Mouse (Mus musculus) MEL (cell line): ENCODE measurements around the gene Eif4e1b. TPM values are rescaled to one million over a fixed set of nuclear protein-coding genes. Genes with fewer than 3 reads are reported as not detected.

Experiments used
- DNase-seq: peaks from one replicate; pipeline ENCODE4 v3.0.0; 2011; ENCODE audit warnings: low read depth, low spot score
- H3K27ac ChIP-seq: 2 replicates; pipeline ENCODE4 v1.5.1; 2012; ENCODE audit warnings: low read depth, mild to moderate bottlenecking, control low read depth, low read length, moderate library complexity; ENCODE audit not compliant: control insufficient read depth
- H3K27me3 ChIP-seq, 2 experiments: fragments of 150-350 bp in 1 of 2; sonication (generic) in 1 of 2; 2 replicates each; pipeline ENCODE4 v1.6.1; 2012; ENCODE audit warnings: low read length in 2 of 2, mild to moderate bottlenecking in 2 of 2, improper control_type of control experiment in 1 of 2, moderate library complexity in 1 of 2; ENCODE audit not compliant: insufficient read depth in 2 of 2, control insufficient read depth in 1 of 2
- H3K36me3 ChIP-seq, 2 experiments: 2 replicates each; pipeline ENCODE4 v1.6.1; 2012 to 2014; ENCODE audit warnings: low read length in 2 of 2, improper control_type of control experiment in 1 of 2, inconsistent platforms in 1 of 2, mild to moderate bottlenecking in 1 of 2; ENCODE audit not compliant: insufficient read depth in 2 of 2, control insufficient read depth in 1 of 2
- H3K4me1 ChIP-seq, 2 experiments: fragments of 150-350 bp in 1 of 2; sonication (generic) in 1 of 2; 2 replicates each; pipeline ENCODE4 v1.6.1; 2012; ENCODE audit warnings: low read length in 2 of 2, improper control_type of control experiment in 1 of 2, mild to moderate bottlenecking in 1 of 2; ENCODE audit not compliant: insufficient read depth in 2 of 2, control insufficient read depth in 1 of 2
- H3K4me3 ChIP-seq, 2 experiments: fragments of 150-350 bp in 1 of 2; sonication (generic) in 1 of 2; 2 replicates each; pipeline ENCODE4 v1.5.1; 2012; ENCODE audit warnings: low read depth in 2 of 2, low read length in 2 of 2, mild to moderate bottlenecking in 2 of 2, moderate library complexity in 2 of 2, control low read depth in 1 of 2, improper control_type of control experiment in 1 of 2; ENCODE audit not compliant: control insufficient read depth in 1 of 2, insufficient read depth in 1 of 2
- H3K79me2 ChIP-seq: 2 replicates; pipeline ENCODE4 v1.6.1; 2012; ENCODE audit warnings: mild to moderate bottlenecking, low read length, moderate library complexity; ENCODE audit not compliant: control insufficient read depth, poor library complexity, insufficient read depth
- H3K9ac ChIP-seq: 2 replicates; pipeline ENCODE4 v1.6.1; 2012; ENCODE audit warnings: low read depth, mild to moderate bottlenecking, control low read depth, low read length, moderate library complexity; ENCODE audit not compliant: control insufficient read depth, poor library complexity, severe bottlenecking
- H3K9me3 ChIP-seq: fragments of 150-350 bp; sonication (generic); replicated peaks from 2 replicates; pipeline ENCODE4 v1.6.1; 2012; ENCODE audit warnings: mild to moderate bottlenecking, low read length, improper control_type of control experiment, moderate library complexity; ENCODE audit not compliant: insufficient read depth
- CHD1 ChIP-seq: IDR thresholded peaks from 2 replicates; pipeline ENCODE4 v1.6.1; 2012; ENCODE audit warnings: low read depth, mild to moderate bottlenecking, inconsistent platforms, low read length, improper control_type of control experiment
- CTCF ChIP-seq, 3 experiments: IDR thresholded peaks in 2 of 3; conservative IDR thresholded peaks in 1 of 3; 2 replicates each; pipeline ENCODE4 v1.5.1; 2011 to 2012; ENCODE audit warnings: low read length in 3 of 3, low read depth in 2 of 3, mild to moderate bottlenecking in 2 of 3, improper control_type of control experiment in 1 of 3, inconsistent platforms in 1 of 3, mixed read lengths in 1 of 3, moderate library complexity in 1 of 3; ENCODE audit not compliant: control insufficient read depth in 1 of 3, insufficient read depth in 1 of 3, poor library complexity in 1 of 3, severe bottlenecking in 1 of 3
- ELF1 ChIP-seq: IDR thresholded peaks from 2 replicates; pipeline ENCODE4 v1.6.1; 2014; ENCODE audit warnings: low read depth, mild to moderate bottlenecking, inconsistent platforms, low read length, improper control_type of control experiment, moderate library complexity
- ETS1 ChIP-seq: IDR thresholded peaks from 2 replicates; pipeline ENCODE4 v1.6.1; 2012; ENCODE audit warnings: low read depth, mild to moderate bottlenecking, inconsistent platforms, low read length, improper control_type of control experiment, moderate library complexity
- GABPA ChIP-seq: IDR thresholded peaks from 2 replicates; pipeline ENCODE4 v1.6.1; 2012; ENCODE audit warnings: low read depth, mild to moderate bottlenecking, inconsistent platforms, low read length, improper control_type of control experiment, moderate library complexity
- GATA1 ChIP-seq: IDR thresholded peaks from 2 replicates; pipeline ENCODE4 v1.6.1; 2011; ENCODE audit warnings: low read depth, low read length, improper control_type of control experiment
- HCFC1 ChIP-seq: IDR thresholded peaks from 2 replicates; pipeline ENCODE4 v1.6.1; 2012; ENCODE audit warnings: low read depth, mild to moderate bottlenecking, inconsistent platforms, low read length, improper control_type of control experiment, moderate library complexity
- JUND ChIP-seq: IDR thresholded peaks from 2 replicates; pipeline ENCODE4 v1.6.1; 2011; ENCODE audit warnings: low read depth, mild to moderate bottlenecking, improper control_type of control experiment, low read length
- MAZ ChIP-seq: IDR thresholded peaks from 2 replicates; pipeline ENCODE4 v1.6.1; 2012; ENCODE audit warnings: low read depth, mild to moderate bottlenecking, inconsistent platforms, low read length, improper control_type of control experiment
- MEF2A ChIP-seq: IDR thresholded peaks from 2 replicates; pipeline ENCODE4 v1.6.1; 2014; ENCODE audit warnings: low read depth, mild to moderate bottlenecking, inconsistent platforms, low read length, improper control_type of control experiment; ENCODE audit not compliant: poor library complexity, insufficient replicate concordance, severe bottlenecking; ENCODE audit errors: extremely low read depth
- MYB ChIP-seq: IDR thresholded peaks from 2 replicates; pipeline ENCODE4 v1.6.1; 2011; ENCODE audit warnings: mild to moderate bottlenecking, low read depth, low read length, improper control_type of control experiment
- MYC ChIP-seq: IDR thresholded peaks from 2 replicates; pipeline ENCODE4 v1.6.1; 2011; ENCODE audit warnings: low read depth, mild to moderate bottlenecking, low read length, improper control_type of control experiment, moderate library complexity
- NELFE ChIP-seq: IDR thresholded peaks from 2 replicates; pipeline ENCODE4 v1.6.1; 2011; ENCODE audit warnings: low read depth, low read length, improper control_type of control experiment
- POLR2A ChIP-seq, 2 experiments: IDR thresholded peaks; 2 replicates each; pipeline ENCODE4 v1.6.1; 2011 to 2012; ENCODE audit warnings: low read length in 2 of 2, mild to moderate bottlenecking in 2 of 2, control low read depth in 1 of 2, improper control_type of control experiment in 1 of 2, low read depth in 1 of 2, moderate library complexity in 1 of 2; ENCODE audit not compliant: control insufficient read depth in 1 of 2, insufficient read depth in 1 of 2, poor library complexity in 1 of 2
- POLR2AphosphoS5 ChIP-seq: IDR thresholded peaks from 2 replicates; pipeline ENCODE4 v1.6.1; 2012; ENCODE audit warnings: low read depth, borderline replicate concordance, mild to moderate bottlenecking, inconsistent platforms, low read length, moderate library complexity, mixed read lengths
- RAD21 ChIP-seq: IDR thresholded peaks from 2 replicates; pipeline ENCODE4 v1.6.1; 2011; ENCODE audit warnings: mild to moderate bottlenecking, low read depth, low read length, improper control_type of control experiment
- SIN3A ChIP-seq: IDR thresholded peaks from 2 replicates; pipeline ENCODE4 v1.6.1; 2012; ENCODE audit warnings: low read length, improper control_type of control experiment, inconsistent platforms
- TAL1 ChIP-seq: IDR thresholded peaks from 2 replicates; pipeline ENCODE4 v1.6.1; 2012; ENCODE audit warnings: mild to moderate bottlenecking, inconsistent platforms, low read length, moderate library complexity, mixed read lengths
- TBP ChIP-seq: IDR thresholded peaks from 2 replicates; pipeline ENCODE4 v1.8.0; 2011; ENCODE audit warnings: low read depth, low read length, improper control_type of control experiment
- USF1 ChIP-seq: IDR thresholded peaks from 2 replicates; pipeline ENCODE4 v1.6.1; 2014; ENCODE audit warnings: low read depth, mild to moderate bottlenecking, inconsistent platforms, low read length, improper control_type of control experiment, moderate library complexity
- ZKSCAN1 ChIP-seq: IDR thresholded peaks from 2 replicates; pipeline ENCODE4 v1.6.1; 2012; ENCODE audit warnings: low read depth, mild to moderate bottlenecking, inconsistent platforms, low read length, improper control_type of control experiment, moderate library complexity
- ZNF384 ChIP-seq: IDR thresholded peaks from 2 replicates; pipeline ENCODE4 v1.6.1; 2012; ENCODE audit warnings: low read depth, mild to moderate bottlenecking, inconsistent platforms, low read length, improper control_type of control experiment
- polyA plus RNA-seq, 2 experiments: library from polyadenylated mRNA; stranded (reverse) in 1 of 2; unstranded in 1 of 2; fragments of >175 nt in 1 of 2; fragments of >200 nt in 1 of 2; gene quantifications; 2 replicates each; pipeline versions ENCODE4 v1.2.1 to v1.2.4; 2012; ENCODE audit warnings: low replicate concordance in 2 of 2, low read depth in 1 of 2; ENCODE audit not compliant: insufficient read length in 2 of 2, insufficient read depth in 1 of 2, missing spikeins in 1 of 2
- total RNA-seq: library from RNA; depleted of rRNA; stranded (reverse); fragments of 300-350 nt; gene quantifications from 2 replicates; pipeline ENCODE4 v1.2.3, GENCODE M21; 2012

Eif4e1b gene
- total and polyA plus RNA-seq, 3 experiments: not detected

DNA sequence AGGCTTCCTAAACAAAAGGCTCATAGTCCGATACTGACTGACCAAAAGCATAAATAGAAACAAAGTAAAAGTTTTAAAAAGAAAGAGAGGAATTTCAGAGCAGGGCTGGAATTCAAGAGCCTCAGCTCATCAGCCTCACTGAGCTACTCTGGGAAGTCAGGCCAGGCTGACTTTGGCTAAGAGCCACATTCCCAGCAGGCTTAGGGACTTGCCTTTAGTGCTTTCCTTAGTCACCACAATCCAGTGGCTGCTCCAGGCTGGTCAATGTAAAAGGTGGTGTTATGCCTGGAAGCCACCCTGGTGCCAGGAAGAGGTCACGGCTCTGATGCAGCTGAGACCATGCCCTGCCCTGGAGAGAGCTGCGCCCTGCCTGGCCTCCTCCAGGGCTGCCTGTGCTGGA is 3.2 kb upstream of the Eif4e1b start:
- Histone ChIP-seq H3K27ac (no peak overlapping the region), H3K27me3 (peaks cover 3 to 15% of the 10 kb centered on the region in 2 experiments; a peak in 3 of 4 replicates)
- DNase-seq: no peak

DNA sequence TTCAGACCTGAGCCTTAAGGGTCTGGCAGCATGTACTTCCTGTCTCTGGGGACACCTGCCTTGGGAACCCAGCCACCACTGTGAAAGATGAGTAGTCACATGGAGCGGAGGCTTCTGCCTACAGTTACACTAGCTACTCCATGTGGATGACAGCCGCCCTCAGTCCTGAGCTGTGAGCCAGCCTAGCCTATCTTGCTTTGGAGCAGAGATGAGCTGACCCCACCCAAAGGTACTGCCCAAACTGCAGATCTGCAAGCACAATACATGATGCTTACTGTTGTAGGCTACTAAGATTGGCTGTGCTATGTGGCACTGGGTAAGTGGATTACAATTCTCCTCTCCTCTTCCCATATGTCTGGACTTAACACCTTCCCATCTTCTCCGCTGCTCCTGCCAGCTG is 2.7 kb upstream of the Eif4e1b start:
- Histone ChIP-seq H3K27me3 (peaks cover 3 to 15% of the 10 kb centered on the region in 2 experiments; a peak in 3 of 4 replicates), H3K4me3 (no peak overlapping the region), H3K27ac (no peak overlapping the region), H3K79me2 (no peaks in the 10 kb centered on the region), H3K9ac (no peak overlapping the region), H3K4me1 (no peaks in the 10 kb centered on the region), H3K36me3 (no peaks in the 10 kb centered on the region), H3K9me3 (no peaks in the 10 kb centered on the region)
- TF ChIP-seq ZKSCAN1 (no peak), HCFC1 (no peak), RAD21 (no peak), USF1 (no peak), MAZ (no peak), GATA1 (no peak), TAL1 (no peak), POLR2A (IDR thresholded peaks at IDR 0.05; ENCODE audit: control insufficient read depth in 1 of 2, insufficient read depth in 1 of 2, low read depth in 1 of 2, low read length in 2 of 2, poor library complexity in 1 of 2) (no peak)
- no peak for DNase-seq

More for the DNA sequence above, 3.2 kb upstream of the Eif4e1b start:
- no peaks in the 10 kb centered on the region for H3K36me3 ChIP-seq
- H3K4me1 ChIP-seq: no peaks in the 10 kb centered on the region
- H3K9me3 ChIP-seq: no peaks in the 10 kb centered on the region
- TF ChIP-seq MYC (no peak), JUND (no peak), USF1 (no peak), ETS1 (no peak), NELFE (no peak), CHD1 (no peak), MEF2A (no peak), GABPA (no peak), RAD21 (no peak), CTCF (IDR thresholded peaks at IDR 0.05 in 2 of 3, conservative IDR thresholded peaks at IDR 0.05 in 1 of 3; ENCODE audit: control insufficient read depth in 1 of 3, insufficient read depth in 1 of 3, low read depth in 2 of 3, low read length in 3 of 3, poor library complexity in 1 of 3, severe bottlenecking in 1 of 3) (no peak), POLR2AphosphoS5 (no peak), ZNF384 (no peak), TBP (no peak), ZKSCAN1 (no peak), HCFC1 (no peak), ELF1 (no peak), SIN3A (no peak), MYB (no peak)
- TF ChIP-seq, all 39 proteins: peak for 0
- Histone ChIP-seq H3K79me2 (no peaks in the 10 kb centered on the region), H3K9ac (no peak overlapping the region), H3K4me3 (no peak overlapping the region)
